Mouse (Mus musculus): ENCODE data around the gene Fhit. TPM values are rescaled to one million over a fixed set of nuclear protein-coding genes. Genes with fewer than 3 reads are reported as not detected.

Fhit gene
- polyA plus RNA-seq, 1 experiment from 2014 or later = 6.1 TPM

DNA sequence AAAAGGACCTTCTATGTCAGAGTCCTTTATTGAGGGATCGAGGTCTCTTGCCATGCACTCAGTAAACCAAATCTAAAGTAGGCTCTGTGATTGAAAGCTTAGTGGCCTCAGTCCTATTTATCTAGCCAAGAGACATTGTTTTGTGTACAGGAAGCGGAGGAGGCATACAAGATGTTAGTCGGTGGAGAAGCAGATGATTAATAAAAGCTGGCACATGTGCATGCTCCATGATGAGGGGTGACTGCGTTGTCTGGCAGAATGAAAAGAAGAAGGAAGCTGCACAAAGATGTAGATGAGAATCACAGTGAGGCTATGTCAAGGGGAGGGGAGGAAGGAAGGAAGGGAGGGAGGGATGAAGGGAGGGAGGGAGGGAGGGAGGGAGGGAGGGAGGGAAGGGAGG lies 481.8 kb downstream of the Fhit start:
- 65% methylated on average over 4 of the region's 4 CpGs for WGBS
- ATAC-seq (ENCODE audit: insufficient number of reproducible peaks, insufficient read depth, low FRiP score, low read depth) = no peak
- H3K4me1 ChIP-seq (ENCODE audit: control insufficient read depth in 2 of 2, insufficient read depth in 2 of 2, low read length in 2 of 2) = no peaks in the 10 kb centered on the region; a peak in 1 of 4 replicates
- no peak overlapping the region for H3K4me2 ChIP-seq (ENCODE audit: low read length)
- H3K9me3 ChIP-seq (ENCODE audit: control insufficient read depth, low read length) = no peaks in the 10 kb centered on the region
- H3K27ac ChIP-seq (replicated peaks in 1 of 2; ENCODE audit: control insufficient read depth in 1 of 2, insufficient read depth in 1 of 2, low read depth in 2 of 2, low read length in 2 of 2) = no peak overlapping the region
- H3K36me3 ChIP-seq (ENCODE audit: control insufficient read depth, insufficient read depth, low read length) = no peaks in the 10 kb centered on the region
- H3K9ac ChIP-seq (ENCODE audit: low read length) = no peak overlapping the region
- no peak overlapping the region for H3K4me3 ChIP-seq (ENCODE audit: control insufficient read depth in 1 of 2, insufficient read depth in 1 of 2, low read depth in 1 of 2, low read length in 2 of 2)
- H3K27me3 ChIP-seq (ENCODE audit: control insufficient read depth, insufficient read depth, low read length) = no peaks in the 10 kb centered on the region

DNA sequence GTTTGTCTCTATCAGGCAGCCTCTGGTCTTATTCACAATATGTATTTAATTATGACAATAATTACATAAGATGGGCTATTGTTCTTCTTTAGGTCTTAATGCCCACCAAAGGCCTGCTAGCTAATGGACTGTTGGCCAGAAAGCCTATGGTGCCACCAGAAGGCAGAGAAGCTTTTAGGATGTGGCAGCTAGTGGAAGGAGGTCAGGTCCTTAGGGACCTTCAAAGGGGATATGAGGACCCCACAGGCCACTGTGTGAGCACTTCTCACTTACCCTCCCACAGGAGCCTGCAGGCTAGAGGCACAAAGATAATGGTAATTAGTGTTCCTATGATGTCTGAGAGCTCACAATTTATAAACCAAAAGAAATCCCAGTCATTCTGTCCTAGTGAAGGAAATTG lies 482.2 kb downstream of the Fhit start:
- Histone ChIP-seq H3K9ac (ENCODE audit: low read length) (no peak overlapping the region), H3K36me3 (ENCODE audit: control insufficient read depth, insufficient read depth, low read length) (no peaks in the 10 kb centered on the region), H3K4me1 (ENCODE audit: control insufficient read depth in 2 of 2, insufficient read depth in 2 of 2, low read length in 2 of 2) (no peaks in the 10 kb centered on the region; a peak in 1 of 4 replicates), H3K27me3 (ENCODE audit: control insufficient read depth, insufficient read depth, low read length) (no peaks in the 10 kb centered on the region), H3K4me2 (ENCODE audit: low read length) (no peak overlapping the region), H3K9me3 (ENCODE audit: control insufficient read depth, low read length) (no peaks in the 10 kb centered on the region), H3K4me3 (ENCODE audit: control insufficient read depth in 1 of 2, insufficient read depth in 1 of 2, low read depth in 1 of 2, low read length in 2 of 2) (no peak overlapping the region), H3K27ac (replicated peaks in 1 of 2; ENCODE audit: control insufficient read depth in 1 of 2, insufficient read depth in 1 of 2, low read depth in 2 of 2, low read length in 2 of 2) (no peak overlapping the region)
- no peak for ATAC-seq (ENCODE audit: insufficient number of reproducible peaks, insufficient read depth, low FRiP score, low read depth)

DNA sequence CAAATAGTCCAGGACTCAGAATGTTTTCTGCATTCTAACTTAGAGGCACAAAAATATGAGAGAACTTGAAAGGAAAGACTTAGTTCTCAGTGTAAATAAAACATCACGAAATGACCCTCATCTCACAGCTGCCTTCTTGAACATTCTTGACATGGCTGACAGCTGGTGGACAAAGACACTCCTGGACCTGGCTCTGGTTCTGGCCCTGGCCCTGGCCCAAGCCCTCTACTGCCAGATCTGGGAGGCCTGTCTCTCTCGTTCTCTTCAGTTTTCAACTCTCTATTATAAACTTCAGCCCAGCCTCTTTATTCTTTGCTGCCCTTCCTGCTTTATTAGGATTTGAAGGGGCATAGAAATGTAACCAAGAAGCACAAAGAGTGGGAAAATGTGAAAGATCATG lies 484.2 kb downstream of the Fhit start:
- Histone ChIP-seq H3K4me3 (ENCODE audit: control insufficient read depth in 1 of 2, insufficient read depth in 1 of 2, low read depth in 1 of 2, low read length in 2 of 2) (no peak overlapping the region), H3K4me1 (ENCODE audit: control insufficient read depth in 2 of 2, insufficient read depth in 2 of 2, low read length in 2 of 2) (no peaks in the 10 kb centered on the region; a peak in 1 of 4 replicates), H3K36me3 (ENCODE audit: control insufficient read depth, insufficient read depth, low read length) (no peaks in the 10 kb centered on the region), H3K27me3 (ENCODE audit: control insufficient read depth, insufficient read depth, low read length) (no peaks in the 10 kb centered on the region), H3K27ac (replicated peaks in 1 of 2; ENCODE audit: control insufficient read depth in 1 of 2, insufficient read depth in 1 of 2, low read depth in 2 of 2, low read length in 2 of 2) (no peak overlapping the region), H3K9me3 (ENCODE audit: control insufficient read depth, low read length) (no peaks in the 10 kb centered on the region), H3K4me2 (ENCODE audit: low read length) (no peak overlapping the region), H3K9ac (ENCODE audit: low read length) (no peak overlapping the region)
- WGBS = 32% methylated on average over 2 of the region's 2 CpGs
- ATAC-seq (ENCODE audit: insufficient number of reproducible peaks, insufficient read depth, low FRiP score, low read depth) = no peak

DNA sequence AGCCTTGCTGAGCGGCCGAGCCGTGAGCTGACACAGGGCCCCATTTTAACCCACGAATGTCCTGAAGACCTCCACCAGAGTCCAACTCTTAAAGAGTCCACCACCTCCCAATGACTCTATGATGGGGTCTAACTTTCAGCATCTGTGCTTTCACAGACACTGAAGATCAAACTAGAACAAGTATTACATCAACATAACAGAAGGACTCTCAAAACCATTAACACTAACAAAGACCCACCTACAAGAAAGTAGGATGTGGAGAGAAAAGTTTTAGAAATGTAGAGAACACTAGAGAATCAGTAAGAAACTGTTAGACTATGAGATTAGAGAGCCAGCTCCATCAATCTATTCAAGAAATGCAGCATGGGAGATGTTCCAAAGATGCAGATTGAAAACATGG lies 501.6 kb downstream of the Fhit start:
- no peak for ATAC-seq (ENCODE audit: insufficient number of reproducible peaks, insufficient read depth, low FRiP score, low read depth)
- H3K27ac ChIP-seq (replicated peaks in 1 of 2; ENCODE audit: control insufficient read depth in 1 of 2, insufficient read depth in 1 of 2, low read depth in 2 of 2, low read length in 2 of 2) = no peak overlapping the region

DNA sequence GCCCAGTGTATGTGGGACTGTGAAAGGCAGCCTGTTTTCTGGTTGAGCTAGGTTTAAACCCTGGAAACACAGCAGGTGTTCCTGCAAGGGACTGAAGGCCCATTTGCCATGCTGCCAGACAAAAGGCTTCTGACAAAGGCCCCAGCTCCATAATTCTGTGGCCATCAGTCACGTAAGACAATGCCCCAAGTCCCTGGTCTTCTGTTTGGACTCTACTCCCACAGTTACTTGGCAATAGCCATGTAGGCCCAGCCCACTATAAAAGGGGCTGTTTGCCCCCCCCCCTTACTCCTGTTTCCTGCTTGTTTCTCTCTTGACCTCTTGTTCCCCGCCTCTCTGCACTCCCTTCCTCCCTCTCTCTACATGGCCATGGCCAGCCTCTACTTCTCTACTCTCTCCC lies 502.5 kb downstream of the Fhit start:
- Histone ChIP-seq H3K4me1 (ENCODE audit: control insufficient read depth in 2 of 2, insufficient read depth in 2 of 2, low read length in 2 of 2) (no peaks in the 10 kb centered on the region; a peak in 1 of 4 replicates), H3K4me3 (ENCODE audit: control insufficient read depth in 1 of 2, insufficient read depth in 1 of 2, low read depth in 1 of 2, low read length in 2 of 2) (no peak overlapping the region), H3K4me2 (ENCODE audit: low read length) (no peak overlapping the region), H3K9me3 (ENCODE audit: control insufficient read depth, low read length) (no peaks in the 10 kb centered on the region), H3K9ac (ENCODE audit: low read length) (no peak overlapping the region), H3K27me3 (ENCODE audit: control insufficient read depth, insufficient read depth, low read length) (no peaks in the 10 kb centered on the region), H3K36me3 (ENCODE audit: control insufficient read depth, insufficient read depth, low read length) (no peaks in the 10 kb centered on the region), H3K27ac (replicated peaks in 1 of 2; ENCODE audit: control insufficient read depth in 1 of 2, insufficient read depth in 1 of 2, low read depth in 2 of 2, low read length in 2 of 2) (no peak overlapping the region)
- WGBS = 77% methylated on average over 2 of the region's 2 CpGs
- ATAC-seq (ENCODE audit: insufficient number of reproducible peaks, insufficient read depth, low FRiP score, low read depth) = no peak

More for the DNA sequence above, 501.6 kb downstream of the Fhit start:
- Histone ChIP-seq H3K4me2 (ENCODE audit: low read length) (no peak overlapping the region), H3K9ac (ENCODE audit: low read length) (no peak overlapping the region), H3K27me3 (ENCODE audit: control insufficient read depth, insufficient read depth, low read length) (no peaks in the 10 kb centered on the region), H3K4me1 (ENCODE audit: control insufficient read depth in 2 of 2, insufficient read depth in 2 of 2, low read length in 2 of 2) (no peaks in the 10 kb centered on the region; a peak in 1 of 4 replicates), H3K4me3 (ENCODE audit: control insufficient read depth in 1 of 2, insufficient read depth in 1 of 2, low read depth in 1 of 2, low read length in 2 of 2) (no peak overlapping the region), H3K9me3 (ENCODE audit: control insufficient read depth, low read length) (no peaks in the 10 kb centered on the region), H3K36me3 (ENCODE audit: control insufficient read depth, insufficient read depth, low read length) (no peaks in the 10 kb centered on the region)
- 81% methylated on average over 4 of the region's 4 CpGs for WGBS

DNA sequence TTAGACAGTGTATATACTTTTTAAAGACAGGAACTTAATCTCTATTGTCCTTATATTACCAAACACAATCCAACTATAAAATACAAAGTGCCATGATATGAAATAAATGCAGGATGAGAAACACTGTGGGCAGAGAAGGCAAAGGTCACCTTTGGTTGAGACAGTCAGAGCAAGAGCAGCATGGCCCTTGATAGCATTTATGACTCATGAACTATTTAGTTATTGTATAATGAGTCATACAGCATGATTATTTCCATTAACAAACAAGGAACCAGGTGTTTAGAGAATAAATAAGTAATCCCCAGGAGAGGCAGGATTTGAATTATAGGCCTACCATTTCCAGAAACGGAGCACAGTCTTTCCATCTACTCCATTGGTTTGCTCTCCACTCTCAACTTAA lies 503.6 kb downstream of the Fhit start:
- no peak for ATAC-seq (ENCODE audit: insufficient number of reproducible peaks, insufficient read depth, low FRiP score, low read depth)
- H3K9ac ChIP-seq (ENCODE audit: low read length) = no peak overlapping the region

DNA sequence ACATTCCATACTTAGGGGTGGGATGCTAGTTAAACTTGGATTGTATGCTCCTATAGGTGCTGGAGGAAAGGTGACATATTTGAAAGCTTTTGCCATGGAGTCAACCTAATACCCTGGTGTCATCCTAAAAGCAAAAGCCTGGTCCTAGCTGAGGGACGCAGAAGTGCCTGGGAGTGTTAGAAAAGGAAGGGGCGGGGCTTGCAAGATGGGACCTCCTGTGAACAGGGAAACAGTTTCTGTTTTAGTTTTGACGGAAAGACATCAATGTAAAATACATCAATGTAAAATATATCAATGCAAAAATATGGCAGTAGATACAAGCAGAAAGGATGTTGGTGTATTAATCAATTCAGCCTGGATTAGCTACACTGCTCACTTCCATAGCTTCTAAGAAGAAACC lies 504.5 kb downstream of the Fhit start:
- ATAC-seq (ENCODE audit: insufficient number of reproducible peaks, insufficient read depth, low FRiP score, low read depth) = no peak
- H3K4me1 ChIP-seq (ENCODE audit: control insufficient read depth in 2 of 2, insufficient read depth in 2 of 2, low read length in 2 of 2) = no peaks in the 10 kb centered on the region; a peak in 1 of 4 replicates
- H3K36me3 ChIP-seq (ENCODE audit: control insufficient read depth, insufficient read depth, low read length) = no peaks in the 10 kb centered on the region
- no peak overlapping the region for H3K4me3 ChIP-seq (ENCODE audit: control insufficient read depth in 1 of 2, insufficient read depth in 1 of 2, low read depth in 1 of 2, low read length in 2 of 2)
- H3K4me2 ChIP-seq (ENCODE audit: low read length) = no peak overlapping the region
- H3K27ac ChIP-seq (replicated peaks in 1 of 2; ENCODE audit: control insufficient read depth in 1 of 2, insufficient read depth in 1 of 2, low read depth in 2 of 2, low read length in 2 of 2) = no peak overlapping the region
- 75% methylated on average over 3 of the region's 3 CpGs for WGBS
- H3K27me3 ChIP-seq (ENCODE audit: control insufficient read depth, insufficient read depth, low read length) = no peaks in the 10 kb centered on the region
- H3K9me3 ChIP-seq (ENCODE audit: control insufficient read depth, low read length) = no peaks in the 10 kb centered on the region
- no peak overlapping the region for H3K9ac ChIP-seq (ENCODE audit: low read length)

More for the DNA sequence above, 503.6 kb downstream of the Fhit start:
- 96% methylated on average over 1 of the region's 1 CpGs for WGBS
- Histone ChIP-seq H3K4me1 (ENCODE audit: control insufficient read depth in 2 of 2, insufficient read depth in 2 of 2, low read length in 2 of 2) (no peaks in the 10 kb centered on the region; a peak in 1 of 4 replicates), H3K27ac (replicated peaks in 1 of 2; ENCODE audit: control insufficient read depth in 1 of 2, insufficient read depth in 1 of 2, low read depth in 2 of 2, low read length in 2 of 2) (no peak overlapping the region), H3K4me2 (ENCODE audit: low read length) (no peak overlapping the region), H3K4me3 (ENCODE audit: control insufficient read depth in 1 of 2, insufficient read depth in 1 of 2, low read depth in 1 of 2, low read length in 2 of 2) (no peak overlapping the region), H3K27me3 (ENCODE audit: control insufficient read depth, insufficient read depth, low read length) (no peaks in the 10 kb centered on the region), H3K36me3 (ENCODE audit: control insufficient read depth, insufficient read depth, low read length) (no peaks in the 10 kb centered on the region), H3K9me3 (ENCODE audit: control insufficient read depth, low read length) (no peaks in the 10 kb centered on the region)

DNA sequence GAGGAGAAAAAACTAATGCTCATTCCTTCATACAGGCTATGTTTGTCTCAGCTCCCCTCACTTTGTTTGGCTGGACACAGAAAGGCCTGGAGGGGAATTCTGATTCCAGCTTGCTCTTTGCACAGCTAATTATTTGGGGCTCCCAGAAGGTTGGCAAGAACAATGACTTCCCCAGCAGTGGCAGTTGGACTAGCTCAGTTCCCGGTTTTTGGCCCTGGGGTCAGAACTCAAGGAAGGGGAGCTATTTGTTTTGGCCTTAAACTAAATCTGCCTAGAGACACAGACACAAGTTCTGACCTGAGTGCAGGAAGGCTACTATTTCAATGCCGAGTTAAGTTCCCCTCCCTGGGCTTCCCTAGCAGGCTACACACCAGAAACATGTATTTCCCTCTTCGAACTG lies 506.0 kb downstream of the Fhit start:
- Histone ChIP-seq H3K4me1 (ENCODE audit: control insufficient read depth in 2 of 2, insufficient read depth in 2 of 2, low read length in 2 of 2) (no peaks in the 10 kb centered on the region; a peak in 1 of 4 replicates), H3K36me3 (ENCODE audit: control insufficient read depth, insufficient read depth, low read length) (no peaks in the 10 kb centered on the region), H3K27me3 (ENCODE audit: control insufficient read depth, insufficient read depth, low read length) (no peaks in the 10 kb centered on the region), H3K9me3 (ENCODE audit: control insufficient read depth, low read length) (no peaks in the 10 kb centered on the region), H3K4me2 (ENCODE audit: low read length) (no peak overlapping the region), H3K9ac (ENCODE audit: low read length) (no peak overlapping the region), H3K4me3 (ENCODE audit: control insufficient read depth in 1 of 2, insufficient read depth in 1 of 2, low read depth in 1 of 2, low read length in 2 of 2) (no peak overlapping the region), H3K27ac (replicated peaks in 1 of 2; ENCODE audit: control insufficient read depth in 1 of 2, insufficient read depth in 1 of 2, low read depth in 2 of 2, low read length in 2 of 2) (no peak overlapping the region)
- ATAC-seq (ENCODE audit: insufficient number of reproducible peaks, insufficient read depth, low FRiP score, low read depth) = no peak
- WGBS = 43% methylated on average over 3 of the region's 3 CpGs
